Mouse (Mus musculus) intestine, embryonic 16.5 days (tissue): Measurements from ENCODE around the gene Map3k10. TPM values are rescaled to one million over a fixed set of nuclear protein-coding genes. Genes with fewer than 3 reads are reported as not detected.

Source experiments
- ATAC-seq: fragments of 200-750 bp; cut with Nextera tagmentation; 2 replicates; pipeline ENCODE4 v1.8.0; 2017; ENCODE audit warnings: moderate TSS enrichment, moderate library complexity
- H3K27ac ChIP-seq: fragments of 300-500 bp; sonication (generic); 2 replicates; pipeline ENCODE4 v1.5.1; 2014; ENCODE audit warnings: mild to moderate bottlenecking, low read length
- H3K27me3 ChIP-seq: fragments of 300-500 bp; sonication (generic); replicated peaks from 2 replicates; pipeline ENCODE4 v1.6.1; 2014; ENCODE audit warnings: low read length, control low read depth, mixed read lengths; ENCODE audit not compliant: control insufficient read depth, insufficient read depth
- H3K36me3 ChIP-seq: fragments of 300-500 bp; sonication (generic); 2 replicates; pipeline ENCODE4 v1.6.1; 2014; ENCODE audit warnings: low read length, control low read depth; ENCODE audit not compliant: control insufficient read depth, insufficient read depth
- H3K4me1 ChIP-seq: fragments of 300-500 bp; sonication (generic); 2 replicates; pipeline ENCODE4 v1.6.1; 2014; ENCODE audit warnings: low read length, control low read depth, mixed read lengths; ENCODE audit not compliant: control insufficient read depth, insufficient read depth
- H3K4me2 ChIP-seq: fragments of 300-500 bp; sonication (generic); 2 replicates; pipeline ENCODE4 v1.6.1; 2014; ENCODE audit warnings: low read depth, low read length, control low read depth
- H3K4me3 ChIP-seq: fragments of 300-500 bp; sonication (generic); 2 replicates; pipeline ENCODE4 v1.5.1; 2014; ENCODE audit warnings: mild to moderate bottlenecking, low read length
- H3K9ac ChIP-seq: fragments of 300-500 bp; sonication (generic); 2 replicates; pipeline ENCODE4 v1.6.1; 2014; ENCODE audit warnings: low read depth, low read length
- H3K9me3 ChIP-seq: fragments of 300-500 bp; sonication (generic); 2 replicates; pipeline ENCODE4 v1.6.1; 2016; ENCODE audit warnings: low read length, control low read depth; ENCODE audit not compliant: control insufficient read depth
- WGBS: fragments of 180-500 bp; shearing (Covaris S2); extraction: QIAGEN DNeasy Blood & Tissue Kit; methylation state at CpG from one replicate; pipeline ENCODE4 v1.1.7; 2014; 5-methylcytosine and 5-hydroxymethylcytosine counted together
- polyA plus RNA-seq: library from polyadenylated mRNA; unstranded; fragments of >200 nt; fragmentation: Nextera tagmentation; extraction: Ambion mirVana; gene quantifications from 2 replicates; pipeline ENCODE4 v1.2.1, GENCODE M21; 2015

The Map3k10 gene
- 2.2 and 2.9 TPM in 2 replicates for polyA plus RNA-seq

DNA sequence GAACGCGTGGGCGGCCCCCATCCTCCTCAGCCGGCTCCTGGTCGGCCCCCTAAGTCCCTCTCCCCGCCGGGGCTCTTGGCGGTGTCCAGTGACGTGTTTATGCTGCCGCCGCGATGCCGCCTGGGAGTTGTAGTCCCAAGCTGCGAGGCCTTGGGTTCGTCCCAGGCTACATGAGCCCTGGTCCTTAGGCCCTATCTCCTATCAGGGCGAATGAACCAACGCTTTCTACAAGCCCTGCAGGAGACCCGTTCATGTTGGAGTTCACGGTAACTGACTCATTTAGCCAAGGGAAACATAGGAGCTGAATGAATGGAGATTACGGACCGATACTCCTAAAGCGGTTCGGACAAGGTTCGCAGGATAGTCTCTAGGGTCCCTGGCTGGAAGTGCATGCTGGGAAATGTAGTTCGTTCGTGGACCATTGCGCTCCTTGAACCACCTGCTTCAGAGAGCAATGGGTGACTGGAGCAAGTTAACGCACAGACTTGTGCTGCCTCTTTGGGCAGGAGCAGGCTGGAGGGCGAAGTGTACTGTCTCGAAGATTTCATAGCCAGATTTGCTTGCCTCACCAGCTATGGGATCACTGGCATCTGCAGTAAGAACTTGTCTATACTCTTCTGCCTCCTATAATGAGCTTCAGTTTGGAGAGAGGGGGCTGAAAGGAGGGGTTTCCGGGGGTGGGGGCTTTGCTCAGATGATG, at the start of gene Map3k10:
TSS of gene Map3k10 (minus strand) at position 77 of the 700 bp plus-strand sequence.
- Histone ChIP-seq H3K4me3 (peak within 1 kb of the TSS; percentile 86), H3K4me2 (peak within 1 kb of the TSS; percentile 99), H3K4me1 (peaks cover 17% of the 10 kb centered on the region), H3K27me3 (no peaks in the 10 kb centered on the region), H3K36me3 (no peaks in the 10 kb centered on the region), H3K9me3 (no peaks in the 10 kb centered on the region), H3K9ac (peak within 1 kb of the TSS; percentile 84), H3K27ac (peak within 1 kb of the TSS; percentile 95)
- ATAC-seq: peak; percentile 99
- under 1% methylated on average over 31 of the region's 31 CpGs for WGBS

DNA sequence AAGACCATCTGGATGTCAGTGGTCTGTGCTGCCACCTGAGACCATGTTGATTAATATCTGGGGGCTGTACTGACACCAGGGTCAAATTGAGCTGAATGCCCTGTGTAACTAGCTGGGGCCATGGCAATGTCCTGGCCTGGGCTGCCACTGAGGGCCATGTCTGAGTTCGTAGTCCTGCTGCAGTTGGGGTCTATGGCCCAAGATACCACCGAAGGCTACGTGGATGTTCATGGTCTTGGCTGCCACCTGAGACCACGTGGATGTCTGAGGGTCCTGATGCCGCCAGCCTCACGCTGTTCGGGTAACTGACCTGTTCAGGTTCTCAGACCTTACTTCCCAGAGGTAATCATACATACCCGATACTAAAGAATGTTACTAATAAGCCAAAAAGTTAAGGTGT, 47.6 kb upstream of the Map3k10 start:
- H3K4me1 ChIP-seq: no peaks in the 10 kb centered on the region
- H3K9me3 ChIP-seq: no peaks in the 10 kb centered on the region
- H3K9ac ChIP-seq: no peak overlapping the region
- H3K36me3 ChIP-seq: no peaks in the 10 kb centered on the region
- H3K27me3 ChIP-seq: no peaks in the 10 kb centered on the region
- no peak overlapping the region for H3K27ac ChIP-seq
- no peak overlapping the region for H3K4me3 ChIP-seq
- no peak overlapping the region for H3K4me2 ChIP-seq
- WGBS: 93% methylated on average over 8 of the region's 8 CpGs
- ATAC-seq: no peak

DNA sequence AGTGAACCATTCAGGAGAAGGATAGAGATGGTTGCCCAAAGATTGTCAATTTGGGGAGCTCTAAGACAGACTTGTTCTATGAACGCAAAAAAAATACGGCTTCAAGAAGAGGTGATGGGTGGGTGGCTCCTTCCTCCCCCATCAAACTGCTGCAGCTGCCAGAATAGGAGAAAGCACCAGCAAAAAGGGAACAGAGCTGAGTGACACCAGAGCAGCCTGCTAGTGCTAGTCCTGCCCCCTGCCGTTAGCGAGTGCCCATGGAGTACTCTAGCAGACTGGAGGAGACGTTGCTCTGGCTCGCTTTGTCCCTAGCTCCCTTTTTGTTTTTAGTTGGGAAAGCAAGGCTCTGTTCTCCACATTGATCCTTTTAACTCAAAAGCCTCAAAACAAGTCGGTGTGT, 36.0 kb upstream of the Map3k10 start:
- Histone ChIP-seq H3K36me3 (no peaks in the 10 kb centered on the region), H3K27me3 (no peaks in the 10 kb centered on the region), H3K4me3 (no peak overlapping the region), H3K27ac (no peak overlapping the region), H3K4me2 (no peak overlapping the region), H3K4me1 (no peaks in the 10 kb centered on the region), H3K9ac (no peak overlapping the region), H3K9me3 (peaks cover 3% of the 10 kb centered on the region; the same call in 1 of the 2 replicates)
- ATAC-seq: no peak
- 82% methylated on average over 7 of the region's 7 CpGs for WGBS

DNA sequence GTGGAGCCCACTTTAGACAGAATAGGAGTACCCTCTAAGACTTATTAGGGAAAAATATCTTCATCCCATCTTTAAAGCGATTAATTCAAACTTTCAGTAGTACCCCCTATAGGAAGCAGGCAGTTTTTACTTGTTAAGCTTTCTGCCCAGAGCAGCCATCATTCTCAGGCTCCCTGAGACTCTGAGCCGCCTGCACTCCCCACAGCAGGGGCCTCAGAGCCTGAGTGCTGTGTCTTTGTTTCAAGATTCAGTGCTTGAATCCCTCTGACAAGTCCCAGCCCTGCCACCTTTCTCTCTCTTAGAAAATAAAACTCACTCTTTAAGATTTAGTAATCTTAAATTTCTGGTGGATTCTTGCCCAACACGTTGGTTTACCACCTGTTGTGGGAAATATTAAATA, 22.3 kb upstream of the Map3k10 start:
- H3K27me3 ChIP-seq: no peaks in the 10 kb centered on the region
- no peaks in the 10 kb centered on the region for H3K9me3 ChIP-seq
- no peaks in the 10 kb centered on the region for H3K4me1 ChIP-seq
- H3K9ac ChIP-seq: no peak overlapping the region
- H3K4me2 ChIP-seq: no peak overlapping the region
- WGBS: 48% methylated on average over 3 of the region's 3 CpGs
- ATAC-seq: no peak
- no peaks in the 10 kb centered on the region for H3K36me3 ChIP-seq
- no peak overlapping the region for H3K27ac ChIP-seq
- no peak overlapping the region for H3K4me3 ChIP-seq

DNA sequence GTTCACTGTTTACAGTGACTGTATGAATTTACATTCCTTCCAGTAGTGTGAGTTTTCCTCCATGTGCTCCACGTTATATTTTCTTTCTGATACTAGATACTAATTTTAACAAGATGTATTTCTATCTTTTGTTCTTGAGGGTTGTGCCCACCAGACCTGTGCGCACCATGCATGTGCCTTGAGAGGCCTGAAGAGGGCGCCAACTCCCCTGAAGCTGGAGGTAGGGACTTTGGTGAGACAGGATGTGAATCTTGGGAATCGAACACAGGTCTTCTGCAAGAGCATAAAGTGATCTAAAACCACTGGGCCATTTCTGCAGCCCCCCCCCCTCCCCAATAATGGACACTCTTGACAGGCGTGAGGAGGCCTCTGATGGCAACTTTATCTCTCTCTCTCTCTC, 16.7 kb upstream of the Map3k10 start:
- no peak for ATAC-seq
- no peak overlapping the region for H3K27ac ChIP-seq
- no peak overlapping the region for H3K9ac ChIP-seq
- no peak overlapping the region for H3K4me2 ChIP-seq
- no peaks in the 10 kb centered on the region for H3K9me3 ChIP-seq
- H3K36me3 ChIP-seq: no peaks in the 10 kb centered on the region
- no peak overlapping the region for H3K4me3 ChIP-seq
- H3K27me3 ChIP-seq: no peaks in the 10 kb centered on the region
- WGBS: 36% methylated on average over 5 of the region's 5 CpGs
- 0 out of 2 replicates have a peak, but pooled peaks cover 4% of the 10 kb centered on the region for H3K4me1 ChIP-seq

DNA sequence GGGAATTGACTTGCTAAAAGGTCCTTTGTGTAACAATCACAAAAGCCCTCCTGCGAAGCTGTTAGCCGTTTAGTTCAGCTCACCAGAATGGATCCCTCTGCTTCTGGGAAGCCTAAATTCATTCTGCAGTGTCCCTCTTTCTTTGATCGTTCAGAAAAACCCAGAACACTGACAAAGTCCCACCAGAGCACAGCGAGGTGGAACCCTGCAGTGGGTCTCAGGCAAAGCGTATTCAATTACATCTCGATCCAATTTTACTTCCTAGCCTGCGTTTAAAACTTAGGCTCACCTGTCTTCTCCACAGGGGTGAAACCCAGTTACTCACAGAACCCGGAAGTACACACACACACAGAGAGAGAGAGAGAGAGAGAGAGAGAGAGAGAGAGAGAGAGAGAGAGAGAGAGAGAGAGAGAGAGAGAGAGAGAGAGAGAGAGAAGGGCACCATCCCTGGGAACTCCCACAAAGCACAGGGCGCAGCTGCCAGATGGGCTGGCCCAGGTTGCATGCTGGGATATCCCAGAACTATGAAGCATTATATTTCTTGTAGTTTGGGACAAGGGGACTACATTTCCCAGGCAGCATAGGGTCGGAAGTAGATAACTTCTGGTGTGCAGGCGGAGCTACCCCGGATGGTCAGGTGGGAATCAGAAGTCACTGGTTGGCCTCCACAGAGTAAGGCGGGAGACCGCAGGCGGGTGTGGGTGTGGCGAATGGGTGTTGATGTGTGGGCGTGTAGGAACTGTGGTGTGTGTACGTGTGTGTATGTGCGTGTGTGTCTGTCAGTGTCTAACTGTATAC, 14.6 kb upstream of the Map3k10 start, which contains the start of gene Zfp607b:
TSS of gene Zfp607b (plus strand) at position 526 of the 798 bp plus-strand sequence.
- Histone ChIP-seq H3K27ac (peak within 1 kb of the TSS; percentile 64), H3K27me3 (no peaks in the 10 kb centered on the region), H3K4me1 (0 out of 2 replicates have a peak, but pooled peaks cover 4% of the 10 kb centered on the region), H3K4me2 (peak within 1 kb of the TSS; percentile 64), H3K9ac (peak within 1 kb of the TSS; percentile 67), H3K9me3 (no peaks in the 10 kb centered on the region), H3K36me3 (no peaks in the 10 kb centered on the region), H3K4me3 (peak within 1 kb of the TSS; percentile 47)
- ATAC-seq: peak; percentile 100
- under 1% methylated on average over 19 of the region's 19 CpGs for WGBS

DNA sequence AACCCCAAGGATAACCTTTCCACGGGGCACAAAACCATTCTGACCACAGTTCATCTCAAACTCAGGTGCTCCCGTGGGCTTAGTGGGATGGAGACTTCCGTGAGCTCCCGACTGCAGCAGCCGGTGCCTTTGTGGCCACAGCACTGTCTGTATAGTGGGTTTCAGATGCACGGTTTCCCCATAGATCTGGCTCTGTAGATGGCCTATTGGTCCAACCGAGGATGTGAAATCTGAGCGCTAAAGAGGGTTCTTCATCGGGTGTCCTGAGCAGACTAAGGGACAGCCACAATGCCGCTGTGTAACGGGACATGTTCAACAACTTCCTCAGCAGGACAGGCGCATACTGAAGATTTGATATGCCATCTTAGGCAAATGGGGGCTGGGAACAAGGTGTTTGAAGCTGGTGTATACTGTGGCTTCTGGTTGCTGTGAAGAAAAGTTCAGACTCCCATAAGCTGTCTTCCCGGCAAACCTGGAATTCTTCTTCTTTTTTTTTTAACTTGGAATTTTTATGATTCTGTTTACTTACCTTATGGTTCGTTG, 13.9 kb upstream of the Map3k10 start:
- H3K4me3 ChIP-seq: peak overlapping the region; percentile 47
- H3K27me3 ChIP-seq: no peaks in the 10 kb centered on the region
- no peaks in the 10 kb centered on the region for H3K36me3 ChIP-seq
- peak overlapping the region; percentile 67 for H3K9ac ChIP-seq
- ATAC-seq: no peak
- WGBS: 31% methylated on average over 14 of the region's 14 CpGs
- H3K9me3 ChIP-seq: no peaks in the 10 kb centered on the region
- peak overlapping the region; percentile 64 for H3K4me2 ChIP-seq
- peak overlapping the region; percentile 64; the same call in 1 of the 2 replicates for H3K27ac ChIP-seq
- H3K4me1 ChIP-seq: 0 out of 2 replicates have a peak, but pooled peaks cover 4% of the 10 kb centered on the region

DNA sequence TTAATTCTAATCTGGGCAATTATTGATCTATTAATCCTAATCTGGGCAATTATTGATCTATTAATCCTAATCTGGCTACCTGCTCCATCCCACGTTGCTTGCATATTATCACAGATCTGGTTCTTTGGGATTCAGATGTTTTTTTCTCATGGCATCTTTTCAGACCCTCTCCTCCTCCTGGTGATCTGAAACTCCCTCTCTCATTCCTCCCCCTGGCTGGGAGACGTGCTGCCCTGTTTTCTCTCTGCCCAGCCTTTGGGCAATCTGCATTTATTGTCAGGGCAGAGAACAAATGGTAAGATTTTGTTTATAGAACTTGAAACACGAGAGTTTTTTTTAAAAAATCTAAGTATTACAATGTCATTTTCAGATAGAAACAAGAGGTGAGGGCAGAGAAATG, 13.4 kb upstream of the Map3k10 start:
- Histone ChIP-seq H3K9ac (peak overlapping the region; percentile 67; the same call in 1 of the 2 replicates), H3K4me3 (no peak overlapping the region), H3K36me3 (no peaks in the 10 kb centered on the region), H3K27ac (no peak overlapping the region), H3K27me3 (no peaks in the 10 kb centered on the region), H3K4me1 (0 out of 2 replicates have a peak, but pooled peaks cover 4% of the 10 kb centered on the region), H3K4me2 (no peak overlapping the region; the same call in 1 of the 2 replicates), H3K9me3 (no peaks in the 10 kb centered on the region)
- 60% methylated on average over 3 of the region's 3 CpGs for WGBS
- ATAC-seq: no peak

DNA sequence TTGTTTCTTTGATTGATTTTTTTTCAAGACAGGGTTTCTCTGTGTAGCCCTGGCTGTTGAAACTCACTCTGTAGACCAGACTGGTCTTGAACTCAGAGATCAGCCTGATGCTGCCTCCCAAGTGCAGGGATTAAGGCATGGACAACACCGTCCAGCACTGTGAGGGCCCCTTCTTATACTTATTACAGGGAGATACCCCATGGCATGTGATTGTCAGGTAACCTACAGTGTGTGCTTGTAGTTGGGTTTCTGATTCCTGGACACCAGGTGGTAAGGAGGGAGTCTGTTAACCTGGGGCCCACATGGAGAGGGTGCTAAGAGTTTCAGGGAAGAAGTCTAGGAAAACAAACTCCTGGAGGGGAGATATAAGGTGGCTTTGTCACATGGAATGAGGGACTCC, 12.6 kb upstream of the Map3k10 start:
- Histone ChIP-seq H3K9me3 (no peaks in the 10 kb centered on the region), H3K4me3 (no peak overlapping the region), H3K4me2 (no peak overlapping the region), H3K27ac (no peak overlapping the region), H3K27me3 (no peaks in the 10 kb centered on the region), H3K4me1 (0 out of 2 replicates have a peak, but pooled peaks cover 4% of the 10 kb centered on the region), H3K9ac (no peak overlapping the region), H3K36me3 (no peaks in the 10 kb centered on the region)
- WGBS: 85% methylated on average over 1 of the region's 1 CpGs
- no peak for ATAC-seq
